Mouse (Mus musculus): ENCODE results near the gene Ptp4a2.

DNA sequence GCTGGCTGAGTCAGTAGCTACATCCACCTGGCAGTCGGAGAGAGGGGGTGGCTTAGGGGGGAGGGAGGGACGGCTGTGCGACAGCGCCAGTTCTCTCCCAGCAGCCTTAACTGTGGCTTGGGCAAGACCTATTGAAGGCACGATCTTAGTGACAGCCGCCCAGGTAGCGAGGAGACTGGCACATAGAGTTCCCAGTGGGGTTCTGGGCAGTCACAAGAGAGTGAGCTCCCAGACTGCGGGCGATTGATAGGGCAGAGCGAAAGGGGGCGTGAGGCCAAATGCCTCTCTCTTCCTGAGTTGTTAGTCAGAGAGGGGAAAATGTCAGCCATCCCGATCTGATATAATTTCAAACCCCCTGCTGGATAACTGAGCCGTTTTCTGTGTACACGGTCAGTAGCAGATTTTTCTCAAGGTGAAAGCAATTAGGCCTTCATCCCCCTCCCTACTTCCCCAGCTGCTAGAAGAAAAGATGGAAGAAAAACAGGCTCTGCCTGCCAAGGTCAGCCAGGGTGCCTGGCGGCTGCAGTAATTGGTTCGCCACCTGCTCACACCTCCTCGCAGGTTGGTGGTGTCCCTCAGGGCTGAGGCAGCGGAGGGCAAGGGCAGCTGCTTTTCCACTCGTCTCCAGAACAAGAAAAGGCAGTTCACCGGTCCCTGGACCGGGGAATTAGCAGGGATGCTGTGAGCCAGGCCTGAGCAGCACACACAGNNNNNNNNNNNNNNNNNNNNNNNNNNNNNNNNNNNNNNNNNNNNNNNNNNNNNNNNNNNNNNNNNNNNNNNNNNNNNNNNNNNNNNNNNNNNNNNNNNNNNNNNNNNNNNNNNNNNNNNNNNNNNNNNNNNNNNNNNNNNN, 39.1 kb upstream of the Ptp4a2 start:
- TF ChIP-seq CTCF (IDR thresholded peaks at IDR 0.05; ENCODE audit: low read depth, low read length) (no peak), GATA1 (IDR thresholded peaks at IDR 0.05; ENCODE audit: borderline replicate concordance, low read length) (no peak), TAL1 (conservative IDR thresholded peaks at IDR 0.05; ENCODE audit: low read depth, low read length) (no peak), GATA2 (IDR thresholded peaks at IDR 0.05; ENCODE audit: borderline replicate concordance, low read depth, low read length) (no peak), POLR2AphosphoS5 (IDR thresholded peaks at IDR 0.05; ENCODE audit: insufficient replicate concordance, low read depth, low read length) (no peak)
